Mouse (Mus musculus) erythroblast, embryonic 14.5 days (primary cell): ENCODE data around the gene Lrp2. TPM values are rescaled to one million over a fixed set of nuclear protein-coding genes. Genes with fewer than 3 reads are reported as not detected.

Experiments
- H3K27me3 ChIP-seq: 2 replicates; pipeline ENCODE4 v1.6.1; 2012; ENCODE audit warnings: inconsistent platforms; ENCODE audit not compliant: control insufficient read depth
- H3K36me3 ChIP-seq: 2 replicates; pipeline ENCODE4 v1.6.1; 2012; ENCODE audit warnings: mild to moderate bottlenecking, inconsistent platforms; ENCODE audit not compliant: control insufficient read depth
- H3K4me1 ChIP-seq: 2 replicates; pipeline ENCODE4 v1.6.1; 2012; ENCODE audit warnings: inconsistent platforms; ENCODE audit not compliant: control insufficient read depth
- H3K4me3 ChIP-seq: replicated peaks from 2 replicates; pipeline ENCODE3; 2012; ENCODE audit warnings: moderate library complexity, mild to moderate bottlenecking, inconsistent platforms
- H3K9me3 ChIP-seq: 2 replicates; pipeline ENCODE4 v1.6.1; 2012; ENCODE audit warnings: low read length, inconsistent platforms, mixed read lengths; ENCODE audit not compliant: control insufficient read depth
- GATA1 ChIP-seq: IDR thresholded peaks from 2 replicates; pipeline ENCODE4 v1.6.1; 2012; ENCODE audit warnings: low read length, inconsistent platforms, mixed read lengths
- TAL1 ChIP-seq: IDR thresholded peaks from 3 replicates; pipeline ENCODE4 v1.6.1; 2012; ENCODE audit warnings: low read length, inconsistent platforms, mixed read lengths
- polyA plus RNA-seq: library from polyadenylated mRNA; stranded (reverse); fragments of >175 nt; gene quantifications from 2 replicates; pipeline ENCODE4 v1.2.3, GENCODE M21; 2012

Gene Lrp2
- polyA plus RNA-seq, 1 experiment, result not detected

- Histone ChIP-seq H3K36me3 (no peaks in the 10 kb centered on the region), H3K27me3 (no peaks in the 10 kb centered on the region), H3K4me3 (no peak overlapping the region), H3K4me1 (peaks cover 2% of the 10 kb centered on the region), H3K9me3 (no peaks in the 10 kb centered on the region)
- TF ChIP-seq GATA1 (no peak), TAL1 (no peak)
These were observed 26.4 kb upstream of the Lrp2 start for GRCm38 (mm10) chr2:69612237-69612636.

GRCm38 (mm10) chr2:69606621-69607020 is 20.8 kb upstream of the Lrp2 start:
- Histone ChIP-seq H3K9me3 (no peaks in the 10 kb centered on the region), H3K36me3 (no peaks in the 10 kb centered on the region), H3K4me1 (no peaks in the 10 kb centered on the region), H3K27me3 (no peaks in the 10 kb centered on the region), H3K4me3 (no peak overlapping the region)
- TF ChIP-seq GATA1, result no peak
- no peak for TF ChIP-seq TAL1

- TF ChIP-seq TAL1 (no peak), GATA1 (no peak)
These were observed 18.0 kb upstream of the Lrp2 start for GRCm38 (mm10) chr2:69603726-69604393.

DNA sequence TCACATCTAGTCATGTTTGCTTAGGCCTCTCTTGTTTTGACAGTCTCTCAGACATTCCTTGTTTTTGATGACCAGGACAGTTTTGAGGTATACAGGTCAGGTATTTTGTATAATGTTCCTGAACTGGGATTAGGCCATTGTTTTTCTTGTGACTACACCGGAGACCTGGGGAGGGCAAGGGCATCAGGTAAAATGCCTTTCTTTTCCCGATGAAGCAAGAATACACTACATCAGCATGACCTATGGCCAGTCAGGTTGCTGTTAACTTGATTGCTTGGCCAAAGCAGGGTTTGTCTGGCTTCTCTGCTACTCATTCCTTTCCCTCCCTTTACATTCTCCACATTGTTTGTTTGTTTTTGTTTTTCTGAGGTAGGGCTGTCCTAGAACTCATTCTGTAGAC is 7.3 kb upstream of the Lrp2 start:
- Histone ChIP-seq H3K36me3 (no peaks in the 10 kb centered on the region), H3K27me3 (peaks cover 10% of the 10 kb centered on the region), H3K4me3 (no peak overlapping the region), H3K9me3 (no peaks in the 10 kb centered on the region), H3K4me1 (peaks cover 2% of the 10 kb centered on the region; the same call in 1 of the 2 replicates)
- TF ChIP-seq TAL1, result no peak

More at GRCm38 (mm10) chr2:69603726-69604393, 18.0 kb upstream of the Lrp2 start:
- Histone ChIP-seq H3K4me3 (no peak overlapping the region), H3K27me3 (no peaks in the 10 kb centered on the region), H3K4me1 (no peaks in the 10 kb centered on the region), H3K9me3 (no peaks in the 10 kb centered on the region), H3K36me3 (no peaks in the 10 kb centered on the region)

GRCm38 (mm10) chr2:69592536-69592935 is 6.7 kb upstream of the Lrp2 start:
- Histone ChIP-seq H3K9me3 (no peaks in the 10 kb centered on the region), H3K36me3 (no peaks in the 10 kb centered on the region), H3K4me1 (peaks cover 2% of the 10 kb centered on the region; the same call in 1 of the 2 replicates), H3K27me3 (peaks cover 16% of the 10 kb centered on the region), H3K4me3 (no peak overlapping the region)
- TF ChIP-seq TAL1 (no peak), GATA1 (no peak)

- H3K4me1 ChIP-seq, result peaks cover 2% of the 10 kb centered on the region; the same call in 1 of the 2 replicates
These were observed 6.2 kb upstream of the Lrp2 start for GRCm38 (mm10) chr2:69591966-69592505.

DNA sequence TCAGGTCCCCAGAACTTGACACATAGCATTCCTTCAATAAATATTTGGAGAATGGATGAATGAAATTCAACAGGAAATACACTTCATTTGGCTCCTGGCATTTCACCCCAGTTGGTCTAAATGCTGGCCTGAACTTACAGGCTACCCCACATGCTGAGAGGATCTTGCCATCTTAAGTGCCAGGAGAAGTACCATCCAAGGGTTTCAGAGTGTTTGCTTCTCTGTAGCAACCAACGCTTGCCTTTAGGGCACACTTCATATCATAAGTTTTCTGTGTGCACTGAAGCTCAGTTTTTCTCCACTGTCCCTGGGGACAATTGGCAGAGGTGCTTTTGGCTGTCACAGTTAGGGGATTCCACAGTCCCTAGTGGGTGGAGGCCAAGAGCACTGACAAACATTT is 4.7 kb upstream of the Lrp2 start:
- no peak overlapping the region for H3K4me3 ChIP-seq
- H3K4me1 ChIP-seq, result peaks cover 2% of the 10 kb centered on the region; the same call in 1 of the 2 replicates
- TF ChIP-seq TAL1 (no peak), GATA1 (no peak)
- H3K9me3 ChIP-seq, result no peaks in the 10 kb centered on the region; the same call in 1 of the 2 replicates
- H3K36me3 ChIP-seq, result no peaks in the 10 kb centered on the region
- H3K27me3 ChIP-seq, result peaks cover 36% of the 10 kb centered on the region

More at GRCm38 (mm10) chr2:69591966-69592505, 6.2 kb upstream of the Lrp2 start:
- no peaks in the 10 kb centered on the region for H3K9me3 ChIP-seq
- no peaks in the 10 kb centered on the region for H3K36me3 ChIP-seq
- peaks cover 21% of the 10 kb centered on the region for H3K27me3 ChIP-seq
- no peak for TF ChIP-seq TAL1
- TF ChIP-seq GATA1, result no peak
- no peak overlapping the region for H3K4me3 ChIP-seq

DNA sequence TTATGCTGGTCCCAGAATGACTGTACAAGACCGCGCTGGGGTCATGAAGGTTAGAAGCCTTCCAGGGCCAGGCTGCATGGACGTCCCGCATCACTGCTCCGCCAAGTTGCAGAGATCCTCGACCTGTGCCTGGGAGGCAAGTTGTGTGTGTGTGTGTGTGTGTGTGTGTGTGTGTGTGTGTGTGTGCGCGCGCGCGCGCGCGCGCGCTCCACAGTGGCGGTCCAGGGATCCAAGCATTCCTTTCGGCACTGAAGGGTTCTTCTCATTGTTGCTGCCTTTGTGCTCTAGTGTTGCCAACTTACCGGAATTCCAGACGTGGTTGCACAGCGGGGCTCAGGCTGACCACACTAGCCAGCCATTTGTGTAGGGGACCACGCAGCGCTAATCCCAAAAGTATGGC is 2.0 kb upstream of the Lrp2 start:
- H3K4me3 ChIP-seq, result no peak overlapping the region
- H3K36me3 ChIP-seq, result no peaks in the 10 kb centered on the region
- no peaks in the 10 kb centered on the region; the same call in 1 of the 2 replicates for H3K9me3 ChIP-seq
- TF ChIP-seq GATA1, result no peak
- no peak for TF ChIP-seq TAL1
- H3K27me3 ChIP-seq, result peaks cover 61% of the 10 kb centered on the region
- H3K4me1 ChIP-seq, result peaks cover 2% of the 10 kb centered on the region; the same call in 1 of the 2 replicates

DNA sequence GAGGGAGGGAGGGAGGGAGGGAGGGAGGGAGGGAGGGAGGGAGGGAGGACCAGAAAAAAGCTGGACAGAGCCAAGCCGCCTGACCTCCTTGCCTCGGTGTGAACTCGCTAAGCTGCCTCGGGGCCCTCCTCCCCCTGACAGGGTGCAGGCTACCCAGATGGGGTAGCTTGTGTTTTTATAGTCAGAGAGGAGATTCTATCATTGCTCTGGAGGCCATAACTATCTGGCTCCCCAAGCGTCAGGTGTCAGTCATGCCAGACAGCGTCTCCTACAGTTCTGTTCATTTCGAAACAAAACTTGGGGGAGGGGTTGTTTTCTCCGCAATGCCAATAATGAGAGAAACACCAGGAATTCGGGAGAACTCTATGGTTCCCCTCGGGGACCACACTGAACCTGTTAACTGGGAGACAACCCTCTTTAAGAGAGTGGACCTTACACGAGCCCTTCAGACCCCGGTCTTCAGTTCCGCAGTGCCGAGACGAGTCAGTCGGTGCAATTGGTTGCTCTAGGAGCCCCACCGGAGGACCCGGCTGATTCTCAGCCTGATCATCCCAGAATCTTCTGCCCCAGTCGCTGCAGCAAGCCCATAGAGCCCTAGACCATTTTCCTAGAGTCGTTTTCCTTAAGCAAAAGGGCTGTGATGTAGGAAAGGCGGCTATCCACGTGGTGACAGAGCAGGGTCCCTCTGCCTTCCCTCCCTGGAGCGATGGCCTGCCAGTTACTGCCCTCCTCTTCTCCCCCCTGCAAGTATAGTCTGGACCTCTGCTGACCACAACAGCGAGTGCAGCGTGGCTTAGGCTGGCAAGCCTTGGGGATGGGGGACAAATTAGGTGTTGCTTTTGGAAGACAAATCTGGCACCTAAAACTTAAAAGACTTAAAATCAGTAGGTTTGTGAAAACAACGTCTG is 1.2 kb upstream of the Lrp2 start:
- H3K36me3 ChIP-seq, result no peaks in the 10 kb centered on the region
- H3K9me3 ChIP-seq, result no peaks in the 10 kb centered on the region; the same call in 1 of the 2 replicates
- no peak for TF ChIP-seq GATA1
- H3K4me3 ChIP-seq, result no peak overlapping the region
- H3K4me1 ChIP-seq, result peaks cover 2% of the 10 kb centered on the region; the same call in 1 of the 2 replicates
- peaks cover 67% of the 10 kb centered on the region for H3K27me3 ChIP-seq
